Mouse (Mus musculus) liver, embryonic 11.5 days (tissue): ENCODE results near the gene Dmd. TPM values are rescaled to one million over a fixed set of nuclear protein-coding genes. Genes with fewer than 3 reads are reported as not detected.

Source experiments
- ATAC-seq: fragments of 200-750 bp; cut with Nextera tagmentation; replicated peaks from 2 replicates; pipeline ENCODE4 v1.8.0; 2017; ENCODE audit warnings: moderate number of reproducible peaks, mild to moderate bottlenecking, moderate TSS enrichment, moderate library complexity; ENCODE audit not compliant: low FRiP score
- DNase-seq: peaks from one replicate; pipeline ENCODE4 v3.0.0-alpha.2; 2017; ENCODE audit warnings: low spot score
- H3K27ac ChIP-seq: fragments of 300-500 bp; sonication (generic); 2 replicates; pipeline ENCODE4 v1.5.1; 2014; ENCODE audit warnings: mild to moderate bottlenecking, low read depth, low read length, control low read depth
- H3K27me3 ChIP-seq: fragments of 300-500 bp; sonication (generic); replicated peaks from 2 replicates; pipeline ENCODE4 v1.6.1; 2014; ENCODE audit warnings: low read length, mixed read lengths; ENCODE audit not compliant: control insufficient read depth, insufficient read depth
- H3K36me3 ChIP-seq: fragments of 300-500 bp; sonication (generic); 2 replicates; pipeline ENCODE4 v1.6.1; 2014; ENCODE audit warnings: mild to moderate bottlenecking, low read length, moderate library complexity, mixed read lengths; ENCODE audit not compliant: control insufficient read depth, insufficient read depth
- H3K4me1 ChIP-seq: fragments of 300-500 bp; sonication (generic); replicated peaks from 2 replicates; pipeline ENCODE4 v1.6.1; 2014; ENCODE audit warnings: low read length, mixed read lengths; ENCODE audit not compliant: control insufficient read depth, insufficient read depth
- H3K4me2 ChIP-seq: fragments of 300-500 bp; sonication (generic); 2 replicates; pipeline ENCODE4 v1.6.1; 2014; ENCODE audit warnings: mild to moderate bottlenecking, control low read depth, moderate library complexity
- H3K4me3 ChIP-seq: fragments of 300-500 bp; sonication (generic); 2 replicates; pipeline ENCODE4 v1.5.1; 2014; ENCODE audit warnings: low read depth, low read length, control low read depth
- H3K9ac ChIP-seq: fragments of 300-500 bp; sonication (generic); 2 replicates; pipeline ENCODE4 v1.6.1; 2014; ENCODE audit warnings: low read depth, low read length, control low read depth
- H3K9me3 ChIP-seq: fragments of 300-500 bp; sonication (generic); 2 replicates; pipeline ENCODE4 v1.6.1; 2016; ENCODE audit warnings: low read length, inconsistent platforms, mixed read lengths; ENCODE audit not compliant: control insufficient read depth
- WGBS: fragments of 180-500 bp; shearing (Covaris S2); extraction: QIAGEN DNeasy Blood & Tissue Kit; methylation state at CpG from one replicate; pipeline ENCODE4 v1.1.7; 2014; 5-methylcytosine and 5-hydroxymethylcytosine counted together
- polyA plus RNA-seq: library from polyadenylated mRNA; unstranded; fragments of >200 nt; fragmentation: Nextera tagmentation; extraction: Ambion mirVana; gene quantifications from 2 replicates; pipeline ENCODE4 v1.2.1, GENCODE M21; 2014

Dmd gene
- polyA plus RNA-seq = 9.3 and 11.0 TPM in 2 replicates

GRCm38 (mm10) chrX:82948630-82949029 lies at the start of gene Dmd:
Dmd (plus strand) TSS chrX:82948870.
- Histone ChIP-seq H3K36me3 (no peaks in the 10 kb centered on the region), H3K9me3 (no peaks in the 10 kb centered on the region), H3K27ac (no peak within 1 kb of the TSS), H3K4me3 (no peak within 1 kb of the TSS), H3K9ac (no peak within 1 kb of the TSS), H3K4me2 (no peak within 1 kb of the TSS), H3K27me3 (no peaks in the 10 kb centered on the region), H3K4me1 (no peaks in the 10 kb centered on the region)
- 68% methylated on average over 3 of the region's 3 CpGs for WGBS
- DNase-seq (no peak), ATAC-seq (no peak)

DNA sequence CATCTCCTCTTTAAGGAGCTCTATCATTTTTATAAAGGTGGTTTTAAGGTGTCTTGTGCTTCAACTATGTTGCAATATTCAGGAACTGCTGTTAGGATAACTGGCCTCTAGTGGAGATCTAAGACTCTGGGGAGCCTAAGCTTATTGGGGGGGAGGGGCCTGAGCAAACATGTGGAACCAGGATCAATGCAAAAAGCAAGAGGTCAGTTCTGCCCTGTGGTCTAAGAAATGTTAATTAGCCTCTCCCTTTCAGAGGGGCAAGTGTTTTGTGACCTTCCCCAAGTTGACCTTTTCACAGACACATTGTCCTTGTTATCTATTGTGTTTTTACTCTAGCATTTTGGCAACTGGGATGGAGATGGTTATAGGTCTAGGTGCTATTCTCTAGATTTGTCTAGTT lies 47.2 kb upstream of the Dmd start:
- Histone ChIP-seq H3K27me3 (no peaks in the 10 kb centered on the region), H3K9me3 (no peaks in the 10 kb centered on the region), H3K9ac (no peak overlapping the region), H3K4me1 (no peaks in the 10 kb centered on the region), H3K4me3 (no peak overlapping the region), H3K36me3 (no peaks in the 10 kb centered on the region), H3K4me2 (no peak overlapping the region), H3K27ac (no peak overlapping the region)
- ATAC-seq (no peak), DNase-seq (no peak)

DNA sequence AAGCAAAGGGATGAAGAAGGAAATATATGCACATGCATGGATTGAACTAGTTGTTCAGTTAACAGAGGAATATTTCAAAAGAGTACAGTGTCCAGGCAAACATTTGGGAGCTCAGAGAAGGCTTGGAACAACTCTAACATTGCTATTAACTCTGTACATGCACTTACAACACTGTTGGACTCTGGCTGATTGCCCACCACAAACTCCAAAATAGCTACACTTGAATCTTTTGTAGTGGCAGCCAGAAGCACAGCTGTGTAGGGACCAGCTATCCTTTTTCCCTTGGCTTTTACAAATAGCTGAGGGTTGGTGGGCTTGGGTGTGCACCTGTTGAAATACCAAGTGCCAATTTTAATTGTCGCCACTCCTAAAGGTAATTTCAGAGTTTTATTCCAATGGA lies 39.0 kb downstream of the Dmd start:
- 97% methylated on average over 1 of the region's 1 CpGs for WGBS
- H3K4me3 ChIP-seq = no peak overlapping the region
- H3K36me3 ChIP-seq = no peaks in the 10 kb centered on the region
- no peak overlapping the region for H3K27ac ChIP-seq
- no peaks in the 10 kb centered on the region for H3K27me3 ChIP-seq
- DNase-seq (no peak), ATAC-seq (no peak)
- H3K9me3 ChIP-seq = no peaks in the 10 kb centered on the region
- H3K4me2 ChIP-seq = no peak overlapping the region
- H3K4me1 ChIP-seq = no peaks in the 10 kb centered on the region
- H3K9ac ChIP-seq = no peak overlapping the region

DNA sequence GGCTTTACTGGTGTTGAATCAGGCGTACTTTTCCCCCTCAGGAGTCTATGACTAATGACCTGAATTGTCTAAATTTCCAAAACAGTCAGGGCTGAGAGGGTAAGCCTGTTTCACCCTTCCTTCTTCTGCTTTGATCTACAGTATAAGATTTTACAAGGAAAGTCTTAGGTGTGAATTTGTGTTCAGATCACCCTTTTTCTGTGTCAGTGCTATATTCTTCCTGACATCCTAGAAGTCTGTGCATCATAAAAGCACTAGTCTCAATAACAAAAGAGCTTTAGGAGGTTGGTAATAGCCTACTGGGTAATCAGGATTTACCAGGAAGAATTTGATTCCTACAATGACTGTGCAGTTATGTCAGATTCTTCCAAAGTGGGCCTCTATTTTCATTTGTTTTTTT lies 101.5 kb downstream of the Dmd start:
- Histone ChIP-seq H3K4me2 (no peak overlapping the region), H3K4me1 (no peaks in the 10 kb centered on the region), H3K36me3 (no peaks in the 10 kb centered on the region), H3K9ac (no peak overlapping the region), H3K9me3 (no peaks in the 10 kb centered on the region), H3K27ac (no peak overlapping the region), H3K4me3 (no peak overlapping the region), H3K27me3 (no peaks in the 10 kb centered on the region)
- DNase-seq (no peak), ATAC-seq (no peak)
- 58% methylated on average over 1 of the region's 1 CpGs for WGBS

DNA sequence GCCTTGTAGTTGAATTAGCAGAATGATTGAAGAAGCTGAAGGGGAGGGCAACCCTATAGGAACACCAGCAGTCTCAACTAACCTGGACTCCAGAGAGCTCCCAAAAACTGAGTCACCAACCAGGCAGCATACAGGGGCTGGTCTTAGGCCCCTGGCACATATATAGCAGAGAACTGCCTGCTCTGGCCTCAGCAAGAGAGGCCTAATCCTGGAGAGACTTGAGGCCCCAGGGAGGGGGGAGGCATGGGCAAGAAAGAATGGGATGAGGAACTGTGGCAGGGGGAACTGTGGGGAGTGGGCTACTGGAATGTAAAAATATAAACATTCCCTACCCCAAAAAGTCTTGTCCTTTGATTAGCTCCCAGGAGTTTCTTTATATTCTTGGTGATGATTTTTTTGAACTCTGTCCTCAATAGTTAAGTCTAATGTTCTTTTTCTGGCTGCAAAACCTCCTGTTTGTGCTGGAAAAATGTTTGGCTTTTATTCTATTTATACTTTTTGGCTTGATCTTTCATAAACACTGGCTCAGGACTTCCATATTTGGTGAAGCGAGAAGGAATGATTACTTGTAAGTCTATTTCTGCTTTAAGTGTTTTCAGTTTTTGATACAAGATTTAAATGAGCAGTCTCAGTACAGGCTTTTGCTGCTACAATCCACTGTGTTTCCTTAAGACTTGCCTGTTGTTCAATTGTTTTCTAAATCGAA lies 167.7 kb downstream of the Dmd start:
- Histone ChIP-seq H3K4me2 (no peak overlapping the region), H3K4me3 (no peak overlapping the region), H3K9ac (no peak overlapping the region), H3K4me1 (no peaks in the 10 kb centered on the region), H3K36me3 (no peaks in the 10 kb centered on the region), H3K27ac (no peak overlapping the region), H3K27me3 (no peaks in the 10 kb centered on the region), H3K9me3 (no peaks in the 10 kb centered on the region)
- ATAC-seq (no peak), DNase-seq (no peak)
- 56% methylated on average over 2 of the region's 2 CpGs for WGBS

GRCm38 (mm10) chrX:83117198-83117597 lies 168.5 kb downstream of the Dmd start:
- DNase-seq = no peak
- H3K4me2 ChIP-seq = no peak overlapping the region
- no peak overlapping the region for H3K27ac ChIP-seq
- no peak overlapping the region for H3K9ac ChIP-seq
- H3K27me3 ChIP-seq = no peaks in the 10 kb centered on the region
- ATAC-seq = no peak
- no peak overlapping the region for H3K4me3 ChIP-seq
- H3K9me3 ChIP-seq = no peaks in the 10 kb centered on the region
- no peaks in the 10 kb centered on the region for H3K4me1 ChIP-seq
- WGBS = 71% methylated on average over 2 of the region's 2 CpGs
- H3K36me3 ChIP-seq = no peaks in the 10 kb centered on the region

GRCm38 (mm10) chrX:83220563-83220962 lies 271.9 kb downstream of the Dmd start:
- ATAC-seq = no peak
- H3K27me3 ChIP-seq = no peaks in the 10 kb centered on the region
- H3K4me1 ChIP-seq = no peaks in the 10 kb centered on the region
- H3K9me3 ChIP-seq = no peaks in the 10 kb centered on the region
- H3K9ac ChIP-seq = no peak overlapping the region
- DNase-seq = no peak
- no peak overlapping the region for H3K4me2 ChIP-seq
- H3K4me3 ChIP-seq = no peak overlapping the region
- 56% methylated on average over 2 of the region's 2 CpGs for WGBS
- no peak overlapping the region for H3K27ac ChIP-seq
- no peaks in the 10 kb centered on the region for H3K36me3 ChIP-seq

GRCm38 (mm10) chrX:83221050-83221449 lies 272.4 kb downstream of the Dmd start:
- Histone ChIP-seq H3K4me1 (no peaks in the 10 kb centered on the region), H3K27me3 (no peaks in the 10 kb centered on the region), H3K36me3 (no peaks in the 10 kb centered on the region), H3K4me3 (no peak overlapping the region), H3K27ac (no peak overlapping the region), H3K4me2 (no peak overlapping the region), H3K9ac (no peak overlapping the region), H3K9me3 (no peaks in the 10 kb centered on the region)
- no peak for ATAC-seq
- no peak for DNase-seq
- 20% methylated on average over 1 of the region's 1 CpGs for WGBS

- Histone ChIP-seq H3K4me3 (no peak within 1 kb of the TSS), H3K27me3 (no peaks in the 10 kb centered on the region), H3K36me3 (no peaks in the 10 kb centered on the region), H3K27ac (no peak within 1 kb of the TSS), H3K4me2 (no peak within 1 kb of the TSS), H3K4me1 (no peaks in the 10 kb centered on the region), H3K9me3 (no peaks in the 10 kb centered on the region), H3K9ac (no peak within 1 kb of the TSS)
- no peak for DNase-seq
- 91% methylated on average over 15 of the region's 15 CpGs for WGBS
- ATAC-seq = no peak
Measured at GRCm38 (mm10) chrX:83487598-83487997, 538.9 kb downstream of the Dmd start, which contains the start of gene Tsga8. Tsga8 (minus strand) TSS chrX:83487924.
